Mouse (Mus musculus): ENCODE data around the gene Micall2. TPM values are rescaled to one million over a fixed set of nuclear protein-coding genes. Genes with fewer than 3 reads are reported as not detected.
A peak's percentile ranks its signal among the peaks of the same experiment; 100 is the strongest.
"Not testable (repeated sequence)": the region's sequence is repeated elsewhere in the genome, so short reads cannot be mapped to it uniquely, and the experiment has no call there.

The Micall2 gene
- total RNA-seq, 2 experiments from 2014 or later = 0.30 to 0.57 TPM

DNA sequence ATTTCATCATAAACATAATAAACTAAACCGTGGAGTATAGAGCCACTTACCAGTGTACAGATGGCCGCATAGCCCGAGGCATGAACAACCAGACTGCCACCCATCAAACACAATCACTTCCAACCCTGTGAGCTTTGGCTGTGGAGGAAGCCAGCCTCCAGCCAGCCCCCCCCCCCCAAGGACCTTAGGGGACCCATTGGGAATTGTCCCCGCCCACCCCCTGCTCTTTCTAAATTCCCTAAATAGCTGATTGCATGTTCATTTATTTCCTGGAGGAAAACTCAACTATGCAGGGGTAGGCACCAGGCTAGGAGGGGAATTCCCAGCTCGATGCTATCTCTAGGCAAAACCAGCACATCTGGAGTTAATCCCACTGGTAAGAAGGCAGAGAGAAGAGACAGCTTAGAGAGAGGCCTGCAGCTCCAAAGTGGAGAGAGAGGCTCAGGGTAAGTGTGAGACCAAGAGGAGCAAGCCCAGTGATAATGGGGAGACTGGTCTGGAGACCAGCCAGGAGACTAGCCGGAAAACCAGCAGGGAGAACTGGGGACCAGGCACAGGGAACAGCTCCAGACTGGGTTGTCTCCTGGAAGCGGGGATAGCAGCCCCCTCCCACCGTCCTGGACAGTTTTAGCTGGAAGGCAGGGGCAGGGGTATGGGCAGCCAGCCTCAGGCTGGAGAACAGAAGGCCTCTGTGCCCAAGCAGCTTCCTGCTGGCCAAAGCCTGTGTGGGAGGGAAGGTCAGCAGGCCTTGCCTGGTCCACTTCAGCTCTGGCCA lies 5.2 kb downstream of the Micall2 start:
- DNase-seq (ENCODE audit: low spot score) = no peak

- no peak for DNase-seq (ENCODE audit: low spot score)
These were observed 8.9 kb downstream of the Micall2 start for GRCm38 (mm10) chr5:139727261-139727660.

DNA sequence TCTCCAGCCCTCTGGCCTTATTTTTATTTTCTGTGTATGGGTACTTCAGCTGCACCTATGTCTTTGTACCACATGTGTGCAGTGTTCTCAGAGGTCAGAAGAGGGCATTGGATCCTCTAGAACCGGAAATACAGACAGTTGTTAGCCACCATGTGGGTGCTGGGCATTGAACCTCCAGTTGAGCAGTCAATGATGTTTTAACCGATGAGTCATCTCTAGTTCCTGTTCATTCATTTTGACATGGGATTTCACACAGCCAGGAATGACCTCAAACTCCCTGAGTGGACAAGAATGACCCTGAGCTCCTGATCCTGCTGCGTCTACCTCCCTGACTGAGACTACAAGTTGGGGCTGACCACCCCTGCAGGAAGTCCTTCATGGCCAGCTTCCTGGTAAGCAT lies 9.9 kb downstream of the Micall2 start:
- no peak for DNase-seq (ENCODE audit: low spot score)

- peak; percentile 17 for DNase-seq (ENCODE audit: low spot score)
These were observed 11.6 kb downstream of the Micall2 start for GRCm38 (mm10) chr5:139724336-139725116.

DNA sequence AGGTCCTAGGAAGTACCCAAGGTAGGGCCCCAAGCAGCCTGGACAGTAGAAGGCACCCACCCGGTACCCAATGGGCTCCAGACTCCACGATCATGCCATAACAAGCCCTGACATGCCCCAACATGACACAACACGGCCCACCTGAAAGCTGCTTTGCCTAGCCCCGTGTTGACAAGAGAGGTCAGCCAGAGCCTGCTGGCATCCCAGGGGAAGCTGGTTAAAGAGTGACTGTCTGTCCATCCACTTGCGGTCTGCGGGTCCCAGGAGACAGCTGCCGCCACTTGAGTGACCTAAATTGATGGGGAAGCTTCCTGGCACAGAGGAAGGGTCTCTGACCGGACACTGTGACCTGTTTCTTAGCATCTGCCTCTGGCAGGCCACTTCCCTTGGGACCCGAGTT lies 13.0 kb downstream of the Micall2 start:
- no peak for DNase-seq (ENCODE audit: low spot score)

- DNase-seq (ENCODE audit: low spot score) = no peak
These were observed 13.4 kb downstream of the Micall2 start for GRCm38 (mm10) chr5:139722709-139723108.

GRCm38 (mm10) chr5:139718949-139719348 lies 17.2 kb downstream of the Micall2 start:
- DNase-seq (ENCODE audit: low spot score) = no peak

DNA sequence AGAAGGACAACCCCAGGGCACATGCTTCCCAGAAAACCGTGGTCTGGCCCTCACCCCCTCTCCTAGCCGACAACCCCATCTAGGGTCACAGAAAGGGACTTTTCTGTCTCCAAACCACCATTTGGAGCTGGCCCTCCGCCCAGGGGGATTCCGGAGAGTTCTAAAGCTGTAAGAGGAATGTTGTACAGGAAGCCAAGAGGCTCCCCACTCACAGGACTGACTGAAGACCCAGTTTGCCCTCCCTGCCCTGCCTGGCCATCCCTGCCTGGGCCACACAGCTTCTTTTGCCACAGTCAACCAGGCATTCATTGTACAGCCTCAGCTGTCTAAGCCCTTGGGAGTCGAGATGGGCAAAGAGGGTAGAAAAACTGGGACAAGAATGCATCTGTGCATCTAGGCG lies 17.6 kb downstream of the Micall2 start:
- no peak for DNase-seq (ENCODE audit: low spot score)

- DNase-seq (ENCODE audit: low spot score) = peak; percentile 61
These were observed 18.4 kb downstream of the Micall2 start for GRCm38 (mm10) chr5:139717723-139718122.

DNA sequence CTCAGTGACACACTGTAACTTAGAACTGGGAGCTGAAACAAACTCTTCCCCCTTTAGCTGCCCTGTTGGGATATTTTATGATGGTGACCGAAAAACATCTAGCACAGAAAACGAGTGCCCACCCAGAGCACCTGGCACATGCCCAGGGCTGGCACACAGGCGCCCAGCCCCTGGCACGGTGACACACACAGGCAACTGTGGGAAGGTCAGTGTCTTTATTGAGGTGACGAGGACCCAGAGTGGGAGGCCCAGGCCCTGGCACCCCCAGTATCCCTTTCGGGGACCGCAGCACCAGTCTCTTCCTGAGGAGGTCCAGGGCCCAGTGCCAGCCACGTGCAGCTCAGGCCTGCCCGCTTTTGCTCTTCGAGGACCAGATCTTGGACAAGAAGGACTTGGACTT lies 29.6 kb downstream of the Micall2 start:
- no peak for DNase-seq (ENCODE audit: low spot score)

GRCm38 (mm10) chr5:139702905-139703304 lies 33.2 kb downstream of the Micall2 start:
- no peak for DNase-seq (ENCODE audit: low spot score)

DNA sequence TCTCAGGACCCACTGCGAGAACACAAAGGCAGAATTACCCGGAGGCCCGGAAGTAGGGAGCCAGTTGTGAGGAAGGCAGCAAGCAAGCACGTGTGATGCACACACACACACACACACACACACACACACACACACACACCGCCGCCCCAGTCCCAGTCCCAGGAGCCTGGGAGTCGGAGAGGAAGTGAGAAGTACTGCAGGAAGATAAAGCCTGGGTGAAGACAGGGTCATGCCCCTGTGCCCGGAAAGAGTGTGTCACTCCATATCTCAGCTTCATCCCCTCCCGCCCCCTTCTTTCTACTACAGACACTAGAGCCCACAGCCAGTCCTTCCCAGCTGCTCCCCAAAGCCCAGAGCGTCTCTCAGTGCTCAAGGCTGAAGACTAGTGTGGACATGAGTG lies 33.9 kb downstream of the Micall2 start:
- no peak for DNase-seq (ENCODE audit: low spot score)

DNA sequence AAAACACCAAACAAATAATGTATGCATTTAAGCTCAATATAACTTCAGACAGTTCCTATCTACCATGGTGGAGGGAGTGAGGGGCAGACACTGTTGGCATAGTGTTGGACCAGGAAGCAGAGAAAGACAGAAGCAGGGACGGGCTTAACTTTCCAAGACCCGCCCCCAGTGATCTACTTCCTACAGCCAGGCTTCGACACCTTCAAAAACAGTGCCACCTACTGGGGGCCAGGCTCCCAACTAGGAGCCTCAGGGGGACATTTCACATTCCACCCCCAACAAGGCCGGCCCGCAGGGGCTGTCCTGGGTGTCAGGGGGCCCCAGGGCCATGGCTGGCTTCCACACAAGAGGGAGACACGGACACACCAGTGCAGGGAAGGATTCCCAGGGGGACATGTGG lies 39.2 kb downstream of the Micall2 start:
- no peak for DNase-seq (ENCODE audit: low spot score)

- not testable (repeated sequence) for DNase-seq (ENCODE audit: low spot score)
These were observed 40.3 kb downstream of the Micall2 start for GRCm38 (mm10) chr5:139695876-139696275.

- DNase-seq (ENCODE audit: low spot score) = no peak
These were observed 41.1 kb downstream of the Micall2 start for GRCm38 (mm10) chr5:139694989-139695571.

- no peak for DNase-seq (ENCODE audit: low spot score)
These were observed 41.7 kb downstream of the Micall2 start for GRCm38 (mm10) chr5:139694292-139694988.

DNA sequence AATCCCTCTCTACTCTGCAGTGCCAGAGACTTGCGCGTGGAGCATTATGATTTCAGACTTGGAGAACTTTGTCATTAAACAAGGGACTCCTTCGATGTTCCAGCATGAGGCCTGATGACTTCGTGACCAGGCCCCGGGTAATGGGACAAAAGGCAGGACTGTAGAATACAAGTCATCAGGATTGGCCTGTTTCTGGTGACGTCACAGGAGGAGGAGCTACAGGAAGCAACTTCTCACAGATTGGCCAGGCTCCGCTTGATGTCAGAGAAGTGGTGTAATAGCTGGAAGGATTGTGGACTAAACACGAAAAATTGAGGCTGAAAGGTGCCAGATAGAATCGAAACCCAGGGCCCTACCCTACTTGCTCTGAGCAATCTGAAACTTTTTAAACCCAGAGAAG lies 45.3 kb downstream of the Micall2 start:
- DNase-seq (ENCODE audit: low spot score) = no peak

DNA sequence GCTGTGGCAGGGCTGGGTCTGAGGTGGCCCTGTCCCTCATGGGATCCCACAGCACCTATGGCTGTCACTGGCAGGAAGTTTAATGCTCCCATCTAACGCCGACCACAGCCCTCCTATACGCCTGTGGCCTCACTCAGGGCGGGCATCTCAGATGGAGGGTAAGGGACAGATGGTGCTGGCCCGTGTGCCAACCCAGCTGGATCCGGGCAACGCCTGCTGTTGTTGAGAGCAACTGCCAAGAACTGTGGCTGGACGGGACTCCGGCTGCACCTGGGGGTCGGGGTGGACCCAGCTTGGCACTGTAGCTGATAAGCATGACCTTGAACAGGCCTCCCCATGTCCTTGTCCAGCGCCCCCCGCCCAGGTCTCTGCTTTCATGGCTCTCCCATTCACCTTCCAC lies 47.8 kb downstream of the Micall2 start:
- no peak for DNase-seq (ENCODE audit: low spot score)

GRCm38 (mm10) chr5:139687646-139688045 lies 48.5 kb downstream of the Micall2 start:
- no peak for DNase-seq (ENCODE audit: low spot score)

DNA sequence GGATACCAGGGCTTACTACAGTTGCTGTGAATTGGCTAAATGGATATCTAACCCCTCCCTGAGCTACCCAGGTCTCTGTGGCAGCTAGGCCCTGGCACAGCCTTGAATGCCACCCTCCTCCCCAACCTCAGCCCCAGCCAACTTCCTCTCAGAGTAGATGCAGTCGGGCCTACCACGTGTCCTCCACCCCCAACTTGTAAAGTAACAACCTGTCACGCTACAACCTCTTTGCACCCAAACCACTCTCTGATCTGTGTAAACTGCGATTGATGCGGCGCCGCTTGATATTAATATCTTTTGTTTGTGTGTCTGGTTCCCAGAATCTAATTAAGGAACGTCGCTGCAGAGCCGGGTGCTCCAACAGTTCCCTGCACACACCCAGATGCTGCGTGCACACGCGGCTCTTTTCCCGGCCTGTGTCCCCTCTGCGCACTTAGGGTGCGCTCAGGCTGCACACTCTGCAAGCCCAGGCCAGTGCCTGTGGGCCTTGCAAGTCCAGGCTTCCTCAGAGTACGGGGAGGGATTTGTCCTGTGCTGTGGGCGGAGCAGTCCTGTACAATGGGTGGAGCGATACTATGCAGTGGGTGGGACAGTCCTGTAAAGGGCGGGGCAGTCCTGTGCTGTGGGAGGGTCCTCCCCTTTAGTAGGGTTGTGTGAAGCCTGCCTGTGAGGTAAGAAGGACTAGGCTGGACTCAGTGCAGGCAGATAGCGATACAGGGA lies 49.4 kb downstream of the Micall2 start:
- DNase-seq (ENCODE audit: low spot score) = no peak

GRCm38 (mm10) chr5:139683228-139683627 lies 52.9 kb downstream of the Micall2 start:
- DNase-seq (ENCODE audit: low spot score) = no peak
